Mouse (Mus musculus) cerebellum, adult 11-12 months (tissue): ENCODE measurements around the gene 4930524B15Rik.
"Not testable (repeated sequence)": the region's sequence is repeated elsewhere in the genome, so short reads cannot be mapped to it uniquely, and the experiment has no call there.

Experiments
- DNase-seq: peaks from one replicate; pipeline ENCODE4 v3.0.0; 2022

4930524B15Rik gene

GRCm38 (mm10) chr11:31965256-31966134 is at the start of gene 4930524B15Rik:
Gene 4930524B15Rik, plus strand, starts transcription at chr11:31965592.
- peak; percentile 23 for DNase-seq

- no peak for DNase-seq
Measured at GRCm38 (mm10) chr11:31917769-31918168, 47.6 kb upstream of the 4930524B15Rik start.

GRCm38 (mm10) chr11:31930051-31930450 is 35.3 kb upstream of the 4930524B15Rik start:
- no peak for DNase-seq

GRCm38 (mm10) chr11:31935652-31936051 is 29.7 kb upstream of the 4930524B15Rik start:
- DNase-seq, result no peak

- no peak for DNase-seq
Measured at GRCm38 (mm10) chr11:31936910-31937525, 28.4 kb upstream of the 4930524B15Rik start.

- peak; percentile 80 for DNase-seq
Measured at GRCm38 (mm10) chr11:31940898-31941639, 24.3 kb upstream of the 4930524B15Rik start.

- DNase-seq, result no peak
Measured at GRCm38 (mm10) chr11:31941640-31942638, 23.5 kb upstream of the 4930524B15Rik start.

- no peak for DNase-seq
Measured at GRCm38 (mm10) chr11:31945471-31945870, 19.9 kb upstream of the 4930524B15Rik start.

GRCm38 (mm10) chr11:31948462-31949330 is 16.7 kb upstream of the 4930524B15Rik start:
- no peak for DNase-seq

- no peak for DNase-seq
Measured at GRCm38 (mm10) chr11:31949331-31949785, 16.0 kb upstream of the 4930524B15Rik start.

GRCm38 (mm10) chr11:31960071-31960470 is 5.3 kb upstream of the 4930524B15Rik start:
- DNase-seq, result no peak

GRCm38 (mm10) chr11:31963993-31964392 is 1.4 kb upstream of the 4930524B15Rik start:
- DNase-seq, result no peak

- DNase-seq, result no peak
Measured at GRCm38 (mm10) chr11:31974132-31974531, 8.7 kb downstream of the 4930524B15Rik start.

- no peak for DNase-seq
Measured at GRCm38 (mm10) chr11:31974826-31975225, 9.4 kb downstream of the 4930524B15Rik start.

- no peak for DNase-seq
Measured at GRCm38 (mm10) chr11:31975678-31976077, 10.3 kb downstream of the 4930524B15Rik start.

- DNase-seq, result no peak
Measured at GRCm38 (mm10) chr11:31976137-31976536, 10.7 kb downstream of the 4930524B15Rik start.

GRCm38 (mm10) chr11:31980089-31980488 is 14.7 kb downstream of the 4930524B15Rik start:
- not testable (repeated sequence) for DNase-seq

- no peak for DNase-seq
Measured at GRCm38 (mm10) chr11:31981830-31982229, 16.4 kb downstream of the 4930524B15Rik start.

GRCm38 (mm10) chr11:31982247-31982943 is 17.0 kb downstream of the 4930524B15Rik start:
- DNase-seq, result not testable (repeated sequence)

GRCm38 (mm10) chr11:31983249-31983648 is 17.9 kb downstream of the 4930524B15Rik start:
- DNase-seq, result no peak
